Mouse (Mus musculus): ENCODE data around the gene Cpm.

Gene Cpm

DNA sequence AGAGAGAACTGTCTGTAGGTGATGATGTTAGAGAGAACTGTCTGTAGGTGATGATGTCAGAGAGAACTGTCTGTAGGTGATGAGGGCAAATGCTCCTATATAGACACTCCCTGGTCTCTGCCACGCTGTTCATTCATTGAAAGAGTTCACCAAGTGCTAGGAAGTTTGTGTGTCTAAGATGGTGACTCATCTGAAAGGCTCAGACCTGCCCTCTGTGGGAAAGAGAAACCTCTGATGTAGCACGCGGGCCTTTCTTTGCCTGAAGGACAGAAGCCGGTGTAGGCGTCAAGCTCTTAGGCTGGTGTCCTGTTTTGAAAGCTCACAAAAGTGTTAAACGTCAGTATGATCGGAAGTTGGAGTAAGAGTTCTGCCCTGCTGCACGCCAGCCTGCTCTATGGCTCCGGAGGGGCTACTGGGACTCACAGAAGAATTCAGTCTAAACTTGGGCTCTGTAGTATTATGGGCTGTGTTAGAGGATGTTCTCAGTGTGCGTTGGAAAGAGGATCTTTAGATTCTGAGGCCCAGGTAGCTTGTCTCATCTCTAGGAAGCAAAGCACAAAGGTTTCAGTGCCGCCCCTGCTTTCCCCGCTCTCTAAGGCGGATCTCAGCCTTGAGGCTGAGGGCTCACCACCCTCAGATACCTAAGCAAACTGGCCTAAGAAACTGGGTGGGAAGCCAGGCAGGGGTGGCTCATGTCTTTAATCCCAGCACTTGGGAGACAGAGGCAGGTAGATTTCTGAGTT, 48.4 kb downstream of the Cpm start:
- no peak for DNase-seq

DNA sequence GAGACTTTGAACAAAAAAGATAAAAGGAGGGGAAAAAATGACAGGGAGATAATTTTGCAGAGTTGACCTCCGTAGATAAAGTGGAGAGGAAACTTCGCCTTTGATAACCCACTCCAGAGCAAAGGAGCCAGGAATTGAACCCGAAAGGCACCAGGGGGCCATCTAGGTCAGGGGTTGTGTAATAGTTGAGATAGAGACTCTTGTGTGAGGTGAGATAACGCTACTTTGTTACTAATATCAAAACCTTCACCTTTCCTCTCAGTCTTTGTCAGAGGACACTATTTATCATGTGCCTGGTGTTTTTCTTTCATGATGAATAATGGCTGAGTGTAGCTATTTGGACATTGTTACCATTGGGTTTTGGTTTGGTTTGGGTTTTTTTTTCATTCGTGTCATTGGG, 49.1 kb downstream of the Cpm start:
- no peak for DNase-seq

DNA sequence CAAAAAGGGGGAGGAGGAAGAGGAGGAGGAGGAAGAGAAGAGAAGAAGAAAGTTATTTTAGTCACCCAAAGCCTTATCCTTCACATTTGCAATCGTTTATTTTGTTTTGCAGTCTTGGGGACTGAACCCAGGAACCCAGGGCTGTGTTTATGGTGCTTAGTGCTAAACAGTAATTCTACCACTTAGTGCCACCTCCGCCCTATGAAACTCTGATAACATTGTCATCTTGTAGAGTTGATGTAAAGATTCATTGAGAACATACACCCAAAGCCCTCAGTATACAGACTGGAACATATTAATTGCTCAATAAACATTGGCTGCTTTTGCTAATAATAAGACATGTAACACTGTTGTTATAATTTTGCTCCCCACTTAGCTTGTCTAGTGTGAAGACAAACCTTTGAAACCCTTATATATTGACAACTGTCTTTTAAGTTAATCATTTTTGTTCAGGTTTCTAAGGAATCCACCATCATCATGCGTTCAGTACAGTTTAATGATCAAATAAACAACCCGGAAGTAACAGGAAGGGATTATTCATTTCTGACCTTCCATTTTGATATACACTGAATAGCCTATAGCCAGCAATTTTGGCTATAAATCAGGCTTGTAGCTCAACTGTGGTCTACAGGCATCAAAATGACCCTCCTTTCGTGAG, 49.9 kb downstream of the Cpm start:
- DNase-seq = no peak

DNA sequence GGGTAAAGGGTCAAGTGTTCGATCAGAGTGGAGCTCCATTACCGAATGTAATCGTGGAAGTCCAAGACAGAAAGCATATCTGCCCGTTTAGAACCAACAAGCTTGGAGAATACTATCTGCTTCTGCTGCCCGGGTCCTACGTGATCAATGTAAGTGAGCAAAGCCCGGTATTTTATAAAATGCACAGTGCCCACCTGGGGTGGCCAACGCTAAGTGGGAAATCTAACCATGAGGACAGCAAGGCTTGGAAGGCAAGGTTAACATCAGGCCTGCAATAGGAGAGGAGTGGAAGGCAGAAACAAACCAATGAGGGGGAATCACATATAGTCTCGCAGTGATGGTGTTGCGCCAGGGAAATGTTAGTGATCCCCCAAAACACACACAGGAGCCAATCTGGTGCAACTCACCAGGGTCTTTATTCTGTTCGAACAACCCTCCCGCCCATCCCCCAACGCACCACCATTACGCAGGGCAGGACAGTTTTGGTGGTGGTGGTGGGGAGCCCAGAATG, 50.7 kb downstream of the Cpm start:
- DNase-seq = no peak

DNA sequence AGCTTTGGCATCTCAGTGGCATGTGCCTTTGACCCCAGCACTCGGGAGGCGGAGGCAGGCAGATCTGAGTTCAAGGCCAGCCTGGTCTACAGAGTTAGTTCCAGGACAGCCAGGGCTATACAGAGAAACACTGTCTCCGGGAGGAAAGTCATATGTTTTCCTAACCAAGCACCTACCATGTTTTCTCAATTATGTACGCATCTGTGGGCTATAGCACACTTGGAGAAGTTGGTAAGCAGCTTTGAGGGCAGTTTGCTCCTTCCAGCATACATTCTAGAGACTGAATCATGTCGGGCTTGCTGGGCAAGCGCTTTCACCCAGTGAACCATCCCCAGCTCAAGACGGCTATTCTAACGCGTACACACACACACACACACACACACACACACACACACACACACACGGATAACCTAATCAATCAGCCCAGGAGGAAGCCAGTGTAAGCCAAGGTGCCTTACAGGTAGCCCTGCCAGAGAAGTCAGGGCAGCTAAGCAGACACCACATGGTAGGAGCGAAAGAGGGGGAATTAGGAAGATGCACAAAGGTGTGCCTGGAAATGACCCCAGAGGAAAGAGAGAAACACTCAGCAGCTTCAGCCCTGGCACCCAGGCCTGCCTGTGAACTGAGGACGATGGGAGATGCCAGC, 51.7 kb downstream of the Cpm start:
- no peak for DNase-seq

DNA sequence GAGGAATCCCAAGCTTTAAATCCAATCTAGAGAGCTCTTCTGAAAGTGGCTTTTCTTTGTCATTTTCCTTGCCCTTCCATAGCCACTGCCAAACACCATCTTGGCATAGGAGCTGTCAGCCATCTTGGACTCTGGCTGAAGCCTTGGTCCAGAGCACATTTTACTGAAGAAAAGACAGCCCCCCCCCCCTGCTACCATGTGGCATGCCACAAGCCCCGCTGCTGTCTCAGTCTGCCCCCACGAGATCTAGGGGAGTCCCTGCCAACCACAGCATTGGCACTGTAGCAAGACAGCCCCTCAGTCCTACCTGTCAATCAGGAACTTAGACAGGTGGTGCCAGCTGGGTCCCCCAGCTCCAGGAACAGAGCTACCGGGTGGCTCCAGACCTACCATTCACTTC, 52.2 kb downstream of the Cpm start:
- no peak for DNase-seq

DNA sequence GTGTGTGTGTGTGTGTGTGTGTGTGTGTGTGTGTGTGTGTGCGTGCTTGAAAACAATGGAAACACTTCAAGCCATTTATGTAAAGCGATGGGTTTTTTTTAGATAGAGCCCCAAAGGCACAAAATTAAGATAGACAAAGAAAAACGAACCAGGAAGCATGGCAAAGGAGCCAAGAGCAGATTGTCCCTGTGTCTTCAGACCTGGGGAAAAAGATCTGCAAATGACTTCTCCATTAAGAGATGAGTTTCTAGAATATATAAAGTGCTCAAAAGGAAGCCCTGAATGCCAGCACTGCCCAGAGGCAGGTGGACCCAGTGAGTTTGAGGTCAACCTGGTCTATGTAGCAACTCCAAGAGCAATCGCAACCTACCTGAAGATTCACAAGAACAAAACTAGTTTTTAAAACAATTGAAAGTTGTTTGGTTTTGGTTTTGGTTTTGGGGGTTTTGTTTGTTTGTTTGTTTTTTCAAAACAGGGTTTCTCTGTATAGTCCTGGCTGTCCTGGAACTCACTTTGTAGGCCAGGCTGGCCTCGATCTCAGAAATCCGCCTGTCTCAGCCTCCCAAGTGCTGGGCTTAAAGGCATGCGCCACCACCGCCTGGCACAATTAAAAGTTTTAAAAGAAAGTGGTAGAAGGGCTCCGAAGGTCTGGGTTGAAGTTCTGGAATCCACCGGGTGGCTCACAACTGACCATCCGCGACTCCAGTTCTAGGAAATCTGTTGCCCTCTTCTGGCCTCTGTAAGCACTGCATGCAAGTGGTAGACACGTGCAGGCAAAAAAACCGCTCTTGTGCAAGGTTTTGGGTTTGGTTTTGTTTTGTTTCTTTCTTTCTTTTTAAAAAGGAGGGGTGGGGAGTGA, 52.9 kb downstream of the Cpm start:
- peak; percentile 45 to 70 for DNase-seq

DNA sequence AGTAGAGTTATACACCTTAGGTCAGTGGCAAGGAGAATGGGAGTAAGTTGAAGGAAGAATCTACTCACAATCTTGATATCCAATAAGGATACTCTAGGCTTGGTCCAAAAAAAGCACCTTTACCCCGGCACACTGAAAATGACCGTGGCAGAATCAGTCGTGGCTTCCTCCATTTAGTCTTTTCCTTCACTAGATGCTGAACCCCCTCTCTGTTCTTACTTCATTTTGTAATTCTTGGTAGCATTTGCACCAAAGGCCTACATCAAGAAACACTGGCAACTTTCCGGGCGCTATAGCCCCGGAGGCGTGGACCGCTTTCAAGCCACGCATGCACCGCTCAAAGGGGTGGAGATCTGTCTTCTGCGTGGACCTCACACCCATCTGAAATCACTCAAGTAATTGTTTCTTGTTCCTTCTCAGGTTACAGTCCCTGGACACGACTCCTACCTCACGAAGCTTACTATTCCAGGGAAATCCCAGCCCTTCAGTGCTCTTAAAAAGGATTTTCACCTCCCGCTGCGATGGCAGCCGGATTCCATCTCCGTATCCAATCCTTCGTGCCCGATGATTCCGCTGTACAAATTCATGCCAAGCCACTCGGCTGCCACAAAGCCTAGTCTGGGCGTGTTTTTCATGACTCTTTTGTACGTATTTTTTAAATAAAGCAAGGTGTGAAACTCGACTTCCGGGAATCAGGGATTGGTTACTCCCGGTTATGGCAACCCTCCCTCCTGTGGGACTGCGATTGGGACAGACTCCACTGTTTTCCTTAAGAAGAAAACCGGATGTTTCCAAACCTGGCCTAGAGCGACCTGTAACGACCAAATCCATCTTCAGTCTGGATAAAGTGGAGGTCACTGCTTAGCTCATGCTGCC, 53.8 kb downstream of the Cpm start:
- DNase-seq = no peak

DNA sequence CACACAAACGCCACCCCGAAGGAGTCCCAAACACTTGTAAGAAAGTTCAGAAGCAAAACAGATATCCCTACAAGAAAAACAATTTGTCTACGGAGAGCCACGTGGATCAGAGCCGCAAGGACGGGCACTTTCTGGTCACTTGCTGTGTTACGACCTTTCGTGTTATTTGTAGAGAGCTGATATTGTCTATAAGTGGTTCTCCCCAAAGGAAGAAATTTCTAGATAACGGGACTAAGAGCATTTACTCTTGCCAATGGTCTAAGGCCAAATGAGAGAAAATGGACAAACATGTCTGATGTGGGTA, 54.4 kb downstream of the Cpm start:
- no peak for DNase-seq

DNA sequence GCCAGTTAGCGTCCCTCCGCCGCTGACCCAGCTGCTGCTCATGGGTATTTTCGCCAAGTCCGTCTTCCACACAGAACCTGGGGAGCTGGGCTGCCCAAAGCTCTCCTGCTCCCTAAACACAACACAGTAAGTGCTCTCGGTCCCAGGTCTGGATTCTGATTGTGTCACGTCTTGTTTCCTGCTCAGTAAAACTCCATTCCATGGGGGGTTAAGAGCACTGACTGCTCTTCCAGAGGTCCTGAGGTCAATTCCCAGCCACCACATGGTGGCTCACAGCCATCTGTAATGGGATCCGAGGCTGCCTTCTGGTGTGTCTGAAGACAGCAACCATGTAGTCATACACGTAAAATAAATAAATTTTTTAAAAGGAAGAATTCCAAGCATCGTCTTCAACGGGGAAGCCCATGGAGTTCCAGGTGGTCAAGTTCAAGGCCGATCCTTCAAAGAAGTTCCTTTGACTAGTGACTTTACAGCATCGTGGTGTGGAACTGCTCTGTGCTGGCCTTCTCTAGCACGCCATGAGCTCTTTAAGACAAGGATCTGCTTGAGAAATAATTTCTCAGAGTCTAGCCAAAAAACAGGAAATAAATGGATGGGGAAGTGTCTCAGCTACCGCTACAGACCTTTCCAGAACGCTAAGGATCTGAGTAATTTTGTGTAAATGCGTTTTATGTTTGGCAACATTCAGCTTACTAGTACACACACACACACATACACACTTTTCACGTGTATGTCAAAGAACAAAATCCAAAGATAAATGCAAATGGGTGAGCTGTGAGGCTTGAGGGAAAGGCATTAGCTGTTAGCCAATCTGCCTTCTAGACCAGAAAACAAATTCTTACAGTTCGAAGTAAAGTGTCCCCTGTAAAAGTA, 55.2 kb downstream of the Cpm start:
- no peak for DNase-seq

DNA sequence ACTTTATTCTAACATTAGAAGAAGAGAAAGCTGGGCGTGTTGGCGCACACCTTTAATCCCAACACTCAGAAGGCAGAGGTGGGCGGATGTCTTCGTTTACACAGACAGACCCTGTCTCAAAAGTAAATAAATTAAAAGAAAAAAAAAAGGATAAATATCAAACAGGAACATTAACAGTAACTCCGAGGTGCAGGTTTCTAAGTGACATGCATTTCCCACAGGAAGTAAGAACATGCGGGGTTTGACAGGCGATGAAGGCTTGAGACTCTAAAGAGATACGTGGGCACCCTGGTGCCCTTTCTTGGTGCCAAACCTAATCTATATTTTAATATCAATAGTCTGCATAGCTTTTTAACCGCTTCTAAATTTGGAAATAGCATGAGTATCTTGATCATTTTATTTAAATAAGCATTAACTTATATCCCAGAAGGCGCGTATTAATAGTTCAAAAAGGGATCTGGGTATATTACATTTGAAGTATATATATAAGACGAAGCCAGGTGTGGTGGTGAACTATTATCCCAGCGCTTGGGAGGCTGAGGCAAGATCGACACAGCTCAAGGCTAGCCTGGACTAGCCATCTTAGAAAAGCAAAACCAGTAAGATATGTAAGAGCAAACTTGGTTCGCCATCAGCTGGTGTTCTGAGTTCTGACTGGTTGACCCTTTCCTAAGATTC, 56.0 kb downstream of the Cpm start:
- no peak for DNase-seq

DNA sequence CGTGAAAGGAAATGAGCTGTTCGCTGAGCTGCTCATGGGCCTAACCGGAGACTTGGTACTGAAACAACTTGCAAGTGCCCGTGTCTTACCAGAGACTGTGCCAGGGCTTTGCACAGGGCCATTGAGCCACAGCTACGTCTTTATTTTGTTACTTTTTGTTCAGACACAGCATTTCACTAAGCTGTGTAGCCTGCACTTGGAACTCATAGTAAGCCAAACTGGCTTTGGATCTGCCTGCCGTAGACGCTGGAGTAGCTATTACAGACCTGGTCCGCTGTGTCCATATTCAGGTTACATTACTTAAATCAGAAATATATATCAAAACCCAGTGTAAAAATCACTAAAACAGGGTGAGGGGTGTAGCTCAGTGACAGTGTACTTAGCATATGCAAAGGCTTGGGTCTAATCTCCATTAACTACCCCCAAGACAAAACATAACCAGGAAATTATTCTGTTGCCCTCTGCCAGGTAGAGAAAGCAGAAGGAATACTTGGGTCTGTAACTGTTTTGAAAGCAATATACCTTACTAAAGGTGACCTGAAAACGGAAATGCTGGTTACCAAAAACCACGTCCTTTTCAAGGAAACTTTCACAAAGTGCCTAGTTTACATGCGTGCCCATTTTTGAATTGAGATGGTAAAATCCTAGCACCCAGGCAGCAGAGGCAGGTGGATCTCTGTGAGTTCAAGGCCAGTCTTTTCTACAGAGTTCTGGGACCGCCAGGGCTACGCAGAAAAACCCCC, 56.7 kb downstream of the Cpm start:
- DNase-seq = no peak

DNA sequence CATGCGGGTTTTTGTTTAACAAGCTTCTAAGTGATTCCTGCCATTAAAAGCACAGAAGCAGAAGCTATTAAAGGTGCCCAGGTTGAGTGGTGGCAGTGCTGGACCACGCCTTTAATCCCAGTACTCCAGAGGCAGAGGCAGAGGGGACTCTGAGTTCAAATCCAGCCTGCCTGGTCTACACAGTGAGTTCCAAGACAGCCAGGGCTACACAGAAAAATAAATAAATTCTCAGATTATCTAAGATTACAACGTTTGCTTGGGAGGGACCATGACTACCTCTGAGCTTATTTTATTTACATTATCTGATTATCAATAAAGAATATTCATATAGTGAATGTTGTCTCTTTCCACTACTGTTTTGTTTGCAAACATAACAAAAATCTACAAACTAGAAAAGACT, 57.7 kb downstream of the Cpm start:
- no peak for DNase-seq

DNA sequence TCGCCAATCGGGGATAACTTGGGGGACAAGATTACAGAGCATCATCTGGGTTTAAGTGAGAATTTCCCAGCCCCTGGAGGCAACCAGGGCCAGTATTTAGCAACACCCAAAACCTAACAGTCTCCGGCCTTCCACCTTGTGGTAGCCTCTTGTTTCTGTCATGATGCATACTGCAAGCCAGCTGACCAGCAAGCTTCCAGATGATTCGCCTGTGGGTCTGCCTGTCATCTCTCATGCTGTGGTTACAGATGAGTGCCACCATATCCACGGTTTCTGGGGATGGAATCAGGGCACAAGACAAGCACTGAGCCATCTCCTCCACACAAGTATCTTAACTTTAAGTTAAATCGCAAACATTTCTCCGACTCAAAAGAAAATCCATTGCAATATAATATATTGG, 58.3 kb downstream of the Cpm start:
- DNase-seq = no peak

DNA sequence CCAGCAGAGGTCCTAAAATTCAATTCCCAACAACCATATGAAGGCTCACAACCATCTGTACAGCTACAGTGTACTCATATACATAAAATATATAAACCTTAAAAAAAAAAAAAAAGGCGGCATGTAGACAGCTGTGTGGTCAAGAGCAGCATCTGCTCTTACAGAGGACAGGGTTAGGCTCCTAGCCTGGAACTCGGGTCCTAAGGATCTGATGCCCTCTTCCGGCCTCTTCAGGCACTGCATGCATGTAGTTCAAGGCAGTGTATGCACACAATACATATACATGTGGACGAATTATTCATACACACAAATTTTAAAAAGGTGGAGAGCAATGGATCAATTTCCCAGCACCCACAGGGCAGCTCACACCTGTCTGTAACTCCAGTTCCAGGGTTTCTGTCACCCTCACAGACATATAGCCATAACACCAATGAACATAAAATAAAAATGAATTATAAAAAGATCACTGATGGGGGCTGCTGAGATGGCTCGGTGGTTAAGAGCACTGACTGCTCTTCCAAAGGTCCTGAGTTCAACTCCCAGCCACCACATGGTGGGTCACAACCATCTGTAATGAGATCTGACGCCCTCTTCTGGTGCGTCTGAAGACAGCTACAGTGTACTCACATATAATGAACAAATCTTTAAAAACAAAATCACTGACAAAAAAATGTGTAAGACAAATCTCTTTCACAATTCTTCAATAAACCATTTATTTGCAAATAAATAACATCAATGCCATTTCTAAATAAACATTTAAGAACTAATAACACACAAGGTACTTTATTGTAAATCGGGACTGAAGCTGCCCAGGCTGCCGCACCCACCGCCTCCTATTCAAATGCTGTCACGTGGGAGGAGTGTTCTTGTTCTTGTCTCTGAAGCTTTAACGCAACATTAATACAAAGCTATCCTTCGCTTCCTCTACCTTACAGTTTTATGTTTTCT, 59.2 kb downstream of the Cpm start:
- peak in 1 of 2 experiments; percentile 42 for DNase-seq

DNA sequence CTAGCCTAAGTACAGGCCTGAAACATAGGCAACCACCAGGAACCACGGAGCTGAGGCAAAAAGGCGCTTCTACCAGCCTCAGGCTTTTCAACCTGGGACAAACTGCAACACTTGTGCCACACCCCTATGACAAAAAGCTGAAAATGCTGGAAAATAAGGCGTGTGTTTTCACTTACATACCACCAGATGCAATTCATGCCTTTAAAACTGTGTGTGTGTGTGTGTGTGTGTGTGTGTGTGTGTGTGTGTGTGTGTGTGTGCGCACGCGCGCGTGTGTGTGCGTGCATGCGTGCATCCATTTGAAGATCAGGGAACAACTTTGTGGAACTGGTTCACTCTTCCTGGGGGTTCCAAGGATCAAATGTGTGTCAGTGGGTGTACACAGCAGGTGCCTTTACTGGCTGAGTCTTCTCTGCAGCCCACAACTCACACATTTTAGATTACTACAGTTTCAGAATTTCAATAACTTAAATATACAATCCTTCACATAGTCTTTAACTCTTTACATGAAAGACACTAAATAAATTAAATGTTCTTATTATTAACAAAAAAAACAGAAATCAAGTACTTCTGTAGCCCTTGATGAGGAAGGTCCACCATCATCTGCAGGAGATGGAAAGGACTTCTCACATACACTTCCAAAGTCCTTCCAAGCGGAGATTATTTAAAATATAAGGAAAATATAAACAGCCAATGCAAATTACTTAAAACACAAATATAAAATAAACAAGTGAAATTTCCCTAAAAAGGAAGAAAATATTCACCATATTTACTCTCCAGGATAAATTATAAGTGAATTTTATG, 60.2 kb downstream of the Cpm start:
- no peak for DNase-seq

DNA sequence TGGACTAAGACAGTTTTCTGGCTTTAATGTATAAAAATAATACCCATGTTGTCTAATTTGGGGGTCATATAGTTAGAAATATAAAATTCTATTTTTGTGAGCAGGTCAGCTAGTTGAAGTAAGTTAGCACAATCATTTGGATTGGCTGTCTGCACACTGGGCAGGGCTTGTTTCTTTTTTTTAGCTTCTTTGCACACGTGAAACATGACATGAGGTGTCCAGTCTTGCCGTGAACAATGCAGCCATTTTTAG, 60.7 kb downstream of the Cpm start:
- no peak for DNase-seq

DNA sequence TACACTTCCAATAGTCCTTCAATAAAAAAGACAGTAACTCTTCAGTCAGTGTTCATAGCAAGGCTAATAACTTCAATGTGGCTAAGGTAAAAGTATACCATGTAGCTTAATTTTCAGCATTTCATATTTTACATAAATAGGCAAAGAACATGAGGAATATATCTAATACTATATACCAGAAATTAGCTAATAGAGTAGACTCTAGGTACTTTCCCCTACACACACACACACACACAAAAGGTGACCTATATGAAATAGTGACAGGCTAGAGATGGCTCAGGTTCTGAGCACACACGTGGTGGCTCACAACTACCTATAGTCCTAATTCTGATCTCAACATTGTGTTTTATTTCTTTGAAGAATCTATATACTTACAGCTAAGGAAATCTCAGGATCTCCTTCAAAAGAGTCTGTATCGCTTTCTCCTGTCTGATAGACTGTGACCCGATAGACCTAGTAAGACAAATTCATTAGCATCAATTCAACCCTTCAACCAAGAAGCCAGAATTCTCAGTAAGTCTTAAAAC, 61.5 kb downstream of the Cpm start:
- DNase-seq = no peak
